Mouse (Mus musculus): ENCODE results near the gene Kcnj15.

Kcnj15 gene

DNA sequence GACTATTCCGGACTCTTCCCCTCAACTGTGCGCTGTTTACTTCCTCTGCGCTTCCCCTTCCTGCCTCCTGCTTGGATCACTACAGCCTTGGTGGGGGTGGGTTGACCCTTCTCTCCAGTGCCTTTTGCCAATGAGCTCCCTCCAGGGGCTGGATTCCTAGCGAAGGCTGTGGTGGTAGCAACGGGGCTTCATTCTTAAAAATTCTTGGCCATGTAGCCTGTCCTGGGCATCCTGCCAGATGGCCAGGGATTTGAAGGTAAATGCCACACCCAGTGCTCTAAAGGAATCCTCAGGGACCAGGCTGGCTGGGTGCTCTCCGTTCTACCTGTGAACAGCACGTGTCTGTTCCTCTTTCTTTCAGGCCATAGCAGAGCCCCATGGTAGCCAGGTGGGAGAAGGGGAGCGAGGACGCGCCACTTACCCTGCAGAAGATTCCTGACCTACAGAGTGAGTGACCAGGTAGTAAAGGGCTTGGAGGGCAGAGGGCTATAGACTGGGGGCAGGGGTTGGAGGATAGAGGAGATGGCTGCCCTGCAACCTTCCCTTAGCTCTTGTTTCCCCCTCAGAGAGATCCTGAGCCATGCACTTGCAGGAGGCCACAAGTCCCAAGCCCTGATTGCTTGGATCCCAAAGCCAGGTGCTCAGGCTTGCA is 34.2 kb downstream of the Kcnj15 start:
- DNase-seq (ENCODE audit: low read depth, low spot score), result no peak

DNA sequence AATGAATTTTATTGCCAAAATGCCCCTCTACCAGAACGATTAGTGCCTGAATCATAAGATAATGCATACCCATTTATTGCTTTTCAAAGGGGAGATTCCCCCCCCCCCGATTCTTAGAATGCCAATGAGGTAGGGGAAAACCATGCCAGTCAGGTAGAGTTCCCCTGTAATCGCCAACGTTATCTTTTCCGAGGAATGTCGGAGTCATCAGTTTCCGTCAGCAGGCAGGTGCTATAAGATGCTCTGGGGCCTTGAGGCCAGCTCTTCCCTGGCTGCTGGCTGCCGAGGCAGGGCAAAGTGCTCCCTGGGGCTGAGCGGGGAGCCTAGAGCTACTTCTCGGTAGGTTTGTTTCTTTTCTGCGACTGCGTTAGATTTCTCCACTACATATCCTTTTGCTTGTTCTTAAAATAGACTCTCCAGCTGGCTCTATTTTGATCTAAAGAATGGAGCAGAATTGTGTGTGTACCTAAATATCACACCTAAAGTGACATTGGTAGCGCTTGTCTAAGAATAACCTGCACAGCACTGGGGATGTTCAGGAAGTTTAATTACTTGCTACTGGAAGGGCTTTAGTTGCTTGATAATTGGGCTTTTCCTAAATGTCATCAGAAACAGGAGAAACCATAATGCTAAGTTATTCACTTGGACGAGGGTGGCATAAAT is 35.6 kb downstream of the Kcnj15 start:
- DNase-seq (ENCODE audit: low read depth, low spot score), result no peak

DNA sequence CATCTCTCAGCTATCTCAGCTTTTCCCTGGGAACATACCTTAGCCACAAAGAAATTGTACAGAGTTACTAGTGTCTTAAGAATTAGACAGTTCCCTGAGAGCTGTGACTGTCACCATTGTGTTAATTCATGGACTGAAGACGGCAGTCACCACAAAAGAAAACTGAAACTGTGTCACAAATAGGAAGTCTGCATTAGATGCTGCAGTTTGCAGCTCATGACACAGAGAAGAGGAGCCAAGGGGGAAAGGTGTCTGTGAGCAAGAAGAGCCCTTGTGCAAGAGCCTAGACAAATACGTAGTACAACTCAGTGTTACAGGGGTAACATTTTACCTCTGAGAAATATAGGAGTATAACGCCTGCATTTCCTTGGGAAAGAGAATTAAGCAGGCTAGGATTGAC is 40.3 kb downstream of the Kcnj15 start:
- no peak for DNase-seq (ENCODE audit: low read depth, low spot score)

DNA sequence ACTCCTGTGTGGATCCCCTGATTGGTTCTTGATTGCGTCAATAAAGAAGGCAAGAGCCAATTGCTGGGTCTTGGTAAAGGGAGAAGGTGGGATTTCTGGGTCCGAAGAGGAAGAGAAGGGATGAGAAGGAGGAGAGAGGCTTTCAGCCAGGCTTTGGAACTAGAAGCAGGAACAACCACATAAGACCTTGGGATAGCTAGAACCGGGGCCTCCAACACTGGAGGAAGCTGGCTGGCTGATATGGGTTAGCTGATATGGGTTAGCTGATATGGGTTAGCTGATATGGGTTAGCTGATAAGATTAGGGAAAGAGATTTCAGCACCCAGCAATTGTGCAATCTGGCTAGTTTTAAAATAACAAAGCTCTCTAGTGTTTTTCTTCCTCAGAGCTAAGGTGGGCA is 44.3 kb downstream of the Kcnj15 start:
- DNase-seq (ENCODE audit: low read depth, low spot score), result no peak

DNA sequence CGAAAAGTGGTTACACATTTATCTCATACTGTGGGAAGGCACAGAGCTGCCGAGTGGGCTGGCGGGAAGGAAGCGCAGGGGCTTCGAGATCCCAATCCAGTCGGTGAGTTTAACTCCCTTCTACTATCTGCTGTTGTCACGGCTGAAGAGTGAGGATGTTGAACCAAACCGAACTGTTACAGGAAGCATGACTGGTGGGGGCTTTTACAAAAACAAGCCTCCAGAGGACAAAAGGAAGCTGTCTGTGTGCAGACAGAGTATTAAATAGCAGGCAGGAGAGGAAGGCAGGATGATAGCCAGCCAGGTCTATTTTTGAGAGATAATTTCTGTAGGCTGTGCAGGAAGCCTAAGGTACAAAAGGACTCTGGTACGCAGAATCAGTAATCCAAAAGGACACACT is 46.3 kb downstream of the Kcnj15 start:
- no peak for DNase-seq (ENCODE audit: low read depth, low spot score)

DNA sequence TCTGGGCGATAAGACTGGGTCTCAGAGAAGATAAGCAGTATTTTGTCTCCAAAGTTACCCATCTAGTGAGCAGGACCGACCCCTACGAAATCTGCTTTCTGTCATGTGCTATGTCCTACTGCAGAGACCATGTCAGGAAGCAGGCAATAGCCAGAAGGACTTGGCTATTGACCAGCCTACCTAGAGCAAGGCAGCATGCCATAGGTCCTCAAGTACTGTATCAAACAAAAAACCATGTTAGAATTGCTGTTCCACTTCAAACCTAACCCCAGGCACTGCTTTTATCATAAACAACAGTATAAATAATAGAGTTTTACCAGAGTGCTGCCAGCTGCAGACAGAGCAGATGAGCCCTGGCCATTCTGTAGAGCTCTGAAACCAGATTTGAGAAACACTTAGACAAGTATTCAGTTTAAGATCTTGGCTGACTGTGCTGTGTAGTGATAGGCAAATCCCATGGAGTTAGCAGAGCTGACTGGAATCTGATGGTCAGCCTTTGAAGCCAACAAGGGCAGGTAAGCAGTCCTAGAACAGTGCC is 50.5 kb downstream of the Kcnj15 start:
- no peak for DNase-seq (ENCODE audit: low read depth, low spot score)

DNA sequence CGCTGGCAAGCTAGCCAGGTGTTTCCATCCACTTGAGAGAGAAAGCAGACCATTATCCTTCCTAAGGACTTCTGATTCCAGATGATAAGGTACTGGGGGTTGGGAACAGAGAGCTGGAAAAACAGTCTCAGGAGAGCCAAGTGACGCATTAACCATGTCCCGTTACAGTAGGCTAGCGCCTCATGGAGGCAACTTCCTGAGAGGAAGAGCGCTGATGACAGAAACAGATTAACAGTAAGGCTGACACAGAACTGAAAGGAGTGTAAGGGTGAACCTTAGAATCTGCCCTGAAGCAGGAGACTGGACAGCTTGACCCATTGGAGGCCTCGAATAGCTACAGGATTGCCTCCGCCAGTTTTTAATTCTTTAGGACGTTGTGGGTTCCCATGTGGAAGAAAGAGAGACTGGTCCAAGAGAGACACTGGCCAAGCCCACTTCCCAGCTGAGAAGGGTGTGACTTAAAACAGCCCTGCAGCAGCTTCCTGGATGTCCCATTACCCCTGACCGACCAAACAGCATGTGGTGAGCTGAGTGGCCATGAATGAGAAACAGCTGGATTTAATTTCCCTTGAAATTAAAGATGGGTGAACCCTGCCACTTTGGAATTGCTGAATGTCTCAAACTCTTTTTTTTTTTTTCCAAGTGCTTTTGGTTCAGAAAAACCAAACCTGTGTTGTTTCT is 64.7 kb downstream of the Kcnj15 start:
- peak; percentile 53 for DNase-seq (ENCODE audit: low read depth, low spot score)

DNA sequence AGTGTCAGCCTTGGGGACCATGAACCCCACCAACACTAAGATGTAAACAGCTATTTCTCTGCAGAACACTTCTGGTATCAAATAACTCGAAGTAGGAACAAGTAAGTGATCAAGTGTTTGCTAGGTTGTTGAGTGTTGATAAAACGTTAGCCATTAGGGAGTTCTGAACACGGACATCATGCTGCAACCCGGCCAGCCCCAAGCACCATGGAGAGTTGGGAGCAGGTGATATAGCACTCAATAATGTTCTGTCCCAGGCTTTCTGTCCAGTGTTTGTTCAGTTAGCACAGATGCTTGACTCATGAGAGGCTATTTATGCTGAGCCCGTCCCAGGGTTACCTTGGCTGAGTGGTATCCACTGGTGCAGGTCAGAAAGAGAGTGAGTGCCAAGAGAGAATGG is 74.8 kb downstream of the Kcnj15 start:
- DNase-seq (ENCODE audit: low read depth, low spot score), result no peak

DNA sequence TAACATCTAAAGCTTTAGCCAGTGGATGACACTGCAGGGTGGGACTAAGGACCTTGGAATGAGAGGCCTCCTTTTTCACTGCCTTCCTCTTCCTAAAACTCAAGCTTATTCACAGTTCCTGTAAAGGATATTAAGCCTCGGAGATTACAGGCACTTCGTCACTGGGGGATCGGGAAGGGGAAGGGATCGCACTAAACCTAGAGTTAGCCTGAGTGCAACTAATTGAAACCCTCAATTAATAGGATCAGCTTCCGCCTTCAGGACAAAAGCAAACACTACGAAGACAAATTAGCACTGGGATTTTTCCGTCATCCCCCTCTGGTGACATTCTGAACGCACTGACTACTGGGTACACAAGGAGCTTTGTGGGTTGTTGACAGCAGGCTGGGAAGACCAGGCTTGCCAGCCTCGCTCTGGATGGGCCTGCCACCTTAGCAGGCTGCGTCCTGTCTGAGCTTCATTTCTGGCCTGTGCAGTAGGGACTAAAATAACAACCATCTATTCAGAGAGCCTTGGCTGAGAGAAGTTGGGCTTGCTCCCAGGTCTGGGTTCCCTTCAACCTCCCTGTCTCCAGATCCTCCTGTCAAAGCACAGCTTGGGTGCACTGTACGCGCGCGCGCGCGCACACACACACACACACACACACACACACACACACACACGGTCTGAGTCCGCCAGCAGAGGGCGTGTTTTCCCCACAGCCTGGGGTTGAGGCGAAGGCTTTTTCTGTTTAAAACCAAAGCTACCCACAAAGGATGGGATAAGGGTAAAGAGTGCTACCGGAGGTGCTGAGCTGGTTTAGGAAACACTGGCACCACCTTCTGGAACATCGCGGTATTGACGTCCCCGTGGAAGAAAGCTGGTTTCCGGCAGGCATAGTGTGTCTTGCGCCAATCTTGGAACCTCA is 83.8 kb downstream of the Kcnj15 start:
- peak; percentile 73 for DNase-seq (ENCODE audit: low read depth, low spot score)

DNA sequence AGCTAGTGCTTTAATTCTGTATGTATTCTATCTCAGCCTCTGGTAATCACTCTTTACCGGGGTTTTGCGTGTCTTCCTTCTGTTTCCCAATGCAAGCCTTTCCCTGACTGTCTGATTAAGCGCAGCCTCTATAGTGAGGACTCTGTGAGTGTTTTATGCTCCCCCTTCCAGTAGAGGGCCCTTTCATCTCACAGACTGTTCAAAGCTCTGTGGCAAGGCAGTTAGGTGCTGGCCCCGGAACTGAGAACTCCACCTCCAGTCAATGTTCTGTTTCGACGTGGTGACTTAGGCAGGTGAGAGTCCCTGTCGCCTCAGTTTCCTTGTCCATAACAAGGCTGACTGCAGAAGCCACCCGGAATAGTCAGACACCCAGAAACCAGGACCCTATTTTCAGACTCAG is 84.7 kb downstream of the Kcnj15 start:
- DNase-seq (ENCODE audit: low read depth, low spot score), result no peak

DNA sequence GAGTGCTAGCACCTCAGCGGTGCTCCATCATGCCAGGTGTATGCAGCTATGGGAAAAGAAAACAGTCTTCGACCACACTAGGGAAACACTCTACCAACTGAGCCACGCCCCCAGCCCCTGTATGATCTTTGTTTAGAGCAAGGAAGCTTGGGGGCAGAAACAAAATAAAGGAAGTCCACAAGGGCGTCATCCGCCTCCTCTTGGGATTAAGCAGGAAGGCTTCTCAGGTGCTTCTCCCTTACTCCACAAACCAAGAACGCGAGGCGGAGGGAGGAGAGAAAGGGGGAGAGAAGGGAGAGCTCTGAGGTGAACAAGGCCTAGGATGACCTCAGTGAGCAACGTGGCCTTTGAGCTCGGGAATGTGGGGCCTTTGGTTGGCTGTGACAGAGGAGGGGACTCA is 87.6 kb downstream of the Kcnj15 start:
- no peak for DNase-seq (ENCODE audit: low read depth, low spot score)

DNA sequence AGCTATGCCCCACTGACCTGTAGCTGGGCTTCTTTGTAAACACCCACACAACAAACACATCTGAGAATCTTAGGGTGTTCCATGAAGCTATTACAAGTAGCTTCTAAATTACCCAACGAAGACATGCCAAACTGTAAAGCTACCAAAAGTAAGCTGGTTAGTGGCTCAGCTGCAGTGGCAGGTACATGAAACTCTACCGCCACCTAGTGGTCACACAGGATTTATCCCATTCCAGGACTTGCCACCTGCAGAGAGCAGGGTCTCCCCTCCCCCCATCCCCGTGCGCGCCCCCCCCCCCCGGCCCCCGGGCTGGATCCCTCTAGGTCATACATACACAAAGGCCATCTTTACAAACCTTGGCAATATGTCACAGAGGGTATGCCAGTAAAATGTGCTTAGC is 88.5 kb downstream of the Kcnj15 start:
- peak; percentile 80 for DNase-seq (ENCODE audit: low read depth, low spot score)

DNA sequence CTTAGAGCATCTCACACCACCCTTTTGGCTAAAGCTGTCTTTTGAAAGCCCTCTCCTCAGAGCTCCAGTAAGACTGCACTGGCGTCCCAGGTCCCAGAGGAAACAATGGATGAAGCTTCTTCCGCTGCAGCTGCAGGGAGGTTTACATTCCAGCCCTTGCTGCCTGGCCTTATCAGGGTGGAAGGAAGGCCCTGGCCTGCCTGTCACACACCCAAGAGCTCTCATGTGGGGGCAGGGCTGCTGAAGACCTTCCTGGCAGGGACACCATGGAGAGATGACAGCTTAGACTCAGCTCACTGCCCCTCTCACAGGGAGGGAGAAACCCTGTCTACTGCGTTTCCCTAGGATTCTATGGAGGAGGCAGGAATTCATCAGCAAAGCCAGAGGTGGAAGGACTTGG is 89.8 kb downstream of the Kcnj15 start:
- no peak for DNase-seq (ENCODE audit: low read depth, low spot score)

DNA sequence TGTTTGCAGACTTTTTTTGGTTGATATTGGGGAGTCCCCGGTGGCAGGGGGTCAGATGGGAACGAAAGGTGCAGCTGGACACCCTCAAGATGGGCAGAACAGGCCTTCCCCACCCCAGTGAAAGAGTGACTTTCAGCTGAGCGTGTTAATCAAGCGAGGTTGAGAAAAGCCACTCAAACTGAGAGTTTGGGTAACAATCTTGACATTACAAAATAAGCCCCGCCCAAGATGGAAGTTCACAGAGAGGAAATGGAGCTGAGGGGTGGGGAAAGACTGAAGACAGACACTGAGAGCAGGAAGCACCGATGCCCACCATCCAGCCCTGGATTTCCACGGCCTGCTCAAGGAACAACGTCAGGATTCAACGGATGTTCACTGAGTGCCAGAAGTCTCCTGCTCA is 91.2 kb downstream of the Kcnj15 start:
- no peak for DNase-seq (ENCODE audit: low read depth, low spot score)

DNA sequence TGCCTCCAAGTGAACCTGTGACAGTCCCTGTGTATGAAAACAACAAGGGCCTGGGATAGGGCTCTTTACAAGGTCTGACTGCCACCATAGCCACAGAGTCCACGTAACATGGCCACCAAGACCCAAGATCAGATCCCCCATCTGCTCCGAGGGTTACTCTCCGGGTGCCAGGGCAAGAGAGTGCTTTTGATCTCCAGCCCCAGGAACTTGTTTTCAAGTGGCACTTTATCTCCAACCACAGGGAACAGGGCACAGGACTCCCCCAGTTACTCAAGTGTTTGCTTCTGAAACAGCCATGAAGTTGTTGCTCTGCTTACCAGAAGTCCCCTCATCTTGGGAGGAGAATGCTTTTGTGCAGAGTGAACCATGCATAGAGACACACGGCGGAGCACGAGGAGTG is 92.0 kb downstream of the Kcnj15 start:
- no peak for DNase-seq (ENCODE audit: low read depth, low spot score)

DNA sequence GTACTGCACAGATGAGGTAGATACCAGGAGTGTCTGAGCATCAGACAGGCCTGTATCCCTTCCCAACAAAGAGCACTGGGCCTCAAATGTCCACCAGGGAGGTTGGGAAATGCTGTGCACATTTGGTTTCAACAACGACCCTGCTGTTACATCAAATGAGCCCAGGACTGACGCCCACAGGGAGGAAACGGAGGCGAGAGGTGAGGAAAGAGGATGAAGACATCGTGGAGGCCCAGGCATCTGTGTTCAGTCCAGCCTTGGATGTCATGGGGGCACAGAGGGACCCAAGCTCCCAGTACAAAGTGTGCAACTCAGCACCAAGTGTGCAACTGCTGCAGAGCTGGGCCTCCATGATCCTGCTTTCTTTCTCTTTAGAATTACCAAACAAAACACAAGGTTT is 92.4 kb downstream of the Kcnj15 start:
- no peak for DNase-seq (ENCODE audit: low read depth, low spot score)
